Mouse (Mus musculus): Measurements from ENCODE around the gene Trim65.

Gene Trim65

GRCm38 (mm10) chr11:116130488-116131205 is at the start of gene Trim65:
Trim65 (minus strand) TSS chr11:116131128.
- in situ Hi-C loops (cut with MboI, MseI), result loop anchor here (5.0 kb wide), 1 partner anchor 38 kb away; no protein-coding TSS in a partner anchor

DNA sequence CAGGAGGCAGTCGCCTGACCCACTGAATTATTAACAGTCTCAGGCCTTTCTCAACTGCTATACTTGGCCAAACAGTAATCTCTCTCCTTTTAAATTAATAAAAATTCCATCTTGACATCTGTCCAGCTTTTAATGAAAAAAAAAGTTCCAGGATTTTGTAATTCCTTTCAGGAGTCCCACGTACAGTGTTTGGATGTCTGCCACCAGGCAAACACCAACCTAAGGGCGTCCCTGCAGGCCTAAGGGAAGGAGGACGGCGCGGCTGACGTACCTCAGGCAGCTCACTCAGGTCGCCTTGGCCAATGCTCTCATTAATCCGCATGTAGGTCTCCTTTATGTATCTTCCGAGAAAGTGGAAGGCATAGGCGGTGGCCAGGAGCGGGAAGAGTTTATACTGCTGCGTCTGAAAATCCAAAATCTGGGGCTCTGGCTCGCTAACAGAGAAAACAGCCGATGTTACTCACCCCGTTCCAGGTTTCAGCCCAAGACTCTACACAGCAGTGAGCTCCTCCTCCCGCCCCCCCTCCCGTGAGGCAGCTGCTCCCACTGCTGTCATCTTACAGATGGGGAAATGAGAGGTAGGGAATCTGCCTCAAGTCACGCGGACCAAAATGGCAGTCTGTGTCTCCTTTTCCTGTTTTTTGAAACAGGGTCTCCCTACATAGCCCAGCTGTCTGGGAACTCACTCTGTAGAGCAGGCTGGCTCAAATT is 47.6 kb upstream of the Trim65 start:
- in situ Hi-C loops (cut with MboI, MseI), result loop anchor here (5.0 kb wide), 1 partner anchor 956 kb away; no protein-coding TSS in a partner anchor

DNA sequence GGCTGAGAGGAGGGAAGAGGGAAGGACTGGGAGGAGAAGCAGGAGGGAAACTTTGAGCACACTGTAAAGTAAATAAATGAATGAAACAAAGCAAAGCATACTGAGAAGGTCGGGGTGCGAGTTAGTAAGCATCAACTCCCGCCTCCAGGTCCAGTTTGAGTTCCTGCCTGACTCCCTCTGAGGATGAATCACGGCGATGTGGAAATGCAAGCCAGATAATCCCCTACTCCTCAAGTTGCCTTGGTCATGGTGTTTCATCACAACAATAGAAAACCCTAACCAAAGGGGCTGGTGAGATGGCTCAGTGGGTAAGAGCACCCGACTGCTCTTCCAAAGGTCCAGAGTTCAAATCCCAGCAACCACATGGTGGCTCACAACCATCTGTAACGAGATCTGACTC is 45.1 kb upstream of the Trim65 start:
- in situ Hi-C loops (cut with MboI, MseI), result loop anchor here (5.0 kb wide), 1 partner anchor 954 kb away; no protein-coding TSS in a partner anchor

DNA sequence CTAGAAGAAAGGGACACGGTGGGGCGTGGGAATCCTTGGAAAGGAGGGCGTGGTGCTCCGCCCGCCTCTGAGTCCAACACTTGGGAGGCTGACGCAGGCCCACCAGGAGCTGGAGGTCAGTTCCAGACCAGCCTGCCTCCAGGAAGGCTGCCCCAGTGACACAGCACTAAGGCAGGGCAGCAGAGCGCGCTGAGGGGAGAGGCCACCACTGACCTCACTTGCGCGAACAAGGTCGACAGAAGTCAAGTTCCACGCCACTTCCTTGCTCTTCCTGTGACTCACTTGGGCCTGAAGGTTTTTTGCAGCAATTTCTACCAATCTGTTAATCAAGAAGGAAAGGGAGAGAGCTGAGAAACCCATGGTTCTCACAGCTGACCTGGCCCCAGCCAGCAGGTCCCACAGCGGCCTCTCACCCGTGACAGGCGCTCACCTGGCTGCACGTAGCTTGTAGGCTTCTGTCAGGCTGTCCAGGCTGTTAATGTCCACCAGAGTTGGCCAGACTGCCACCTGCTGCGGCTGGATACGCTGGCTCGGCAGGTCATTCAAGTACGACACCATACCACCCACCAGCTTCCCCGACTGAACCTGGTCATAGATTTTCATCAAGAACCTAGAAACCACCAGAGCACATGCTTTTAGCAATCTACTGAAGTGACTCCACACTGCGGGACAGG is 44.0 kb upstream of the Trim65 start:
- in situ Hi-C loops (cut with MboI, MseI), result loop anchor here (5.0 kb wide), 1 partner anchor 953 kb away; no protein-coding TSS in a partner anchor

DNA sequence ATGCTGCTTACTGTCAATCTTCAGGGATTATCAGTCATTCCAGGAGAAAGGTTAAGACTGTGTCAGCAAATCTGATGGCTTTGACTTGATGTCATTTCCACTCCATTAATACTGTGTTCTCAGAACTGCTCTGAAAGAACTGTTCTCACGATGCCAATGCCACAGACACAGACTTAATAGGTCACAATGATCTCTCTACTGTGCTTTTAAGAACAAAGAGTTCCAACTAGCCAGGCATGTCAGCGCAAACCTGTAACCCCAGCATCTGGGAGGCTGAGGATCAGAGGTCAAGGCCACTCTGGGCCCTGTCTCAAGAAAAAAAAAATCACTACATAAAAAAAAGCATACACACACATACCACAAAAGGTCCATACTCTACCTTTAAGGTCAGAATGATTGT is 41.0 kb upstream of the Trim65 start:
- in situ Hi-C loops (cut with MboI, MseI), result no loop called here

GRCm38 (mm10) chr11:116170003-116170800 is 39.3 kb upstream of the Trim65 start:
- in situ Hi-C loops (cut with MboI, MseI), result no loop called here

- in situ Hi-C loops (cut with MboI, MseI), result no loop called here
These were observed 38.3 kb upstream of the Trim65 start for GRCm38 (mm10) chr11:116169214-116169613.

- in situ Hi-C loops (cut with MboI, MseI), result no loop called here
These were observed 37.0 kb upstream of the Trim65 start, which contains the start of gene Fbf1 for GRCm38 (mm10) chr11:116167884-116168439. Fbf1 (minus strand) TSS chr11:116168166.

GRCm38 (mm10) chr11:116167232-116167631 is 36.3 kb upstream of the Trim65 start:
- in situ Hi-C loops (cut with MboI, MseI), result no loop called here

GRCm38 (mm10) chr11:116163002-116163401 is 32.1 kb upstream of the Trim65 start:
- in situ Hi-C loops (cut with MboI, MseI), result no loop called here

DNA sequence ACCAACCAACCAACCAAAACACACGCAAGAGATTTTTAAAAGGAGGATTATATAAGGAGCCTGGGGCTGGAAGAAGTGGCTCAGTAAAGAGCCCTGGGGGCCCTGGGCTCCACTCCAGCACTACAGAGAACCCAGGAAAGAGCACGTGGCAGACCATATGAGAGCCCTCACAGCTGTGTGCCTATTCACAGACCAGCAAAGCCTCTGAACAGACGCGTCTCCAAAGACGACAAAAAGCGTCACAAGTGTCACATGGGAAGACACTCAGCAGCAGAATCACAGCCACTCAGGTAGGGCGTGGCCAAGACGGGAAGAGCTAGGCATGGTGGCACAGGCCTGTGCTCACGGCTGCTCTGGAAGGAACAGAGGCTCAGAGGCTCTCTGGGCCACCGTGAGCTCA is 31.2 kb upstream of the Trim65 start:
- in situ Hi-C loops (cut with MboI, MseI), result no loop called here

GRCm38 (mm10) chr11:116161312-116161711 is 30.4 kb upstream of the Trim65 start:
- in situ Hi-C loops (cut with MboI, MseI), result no loop called here

DNA sequence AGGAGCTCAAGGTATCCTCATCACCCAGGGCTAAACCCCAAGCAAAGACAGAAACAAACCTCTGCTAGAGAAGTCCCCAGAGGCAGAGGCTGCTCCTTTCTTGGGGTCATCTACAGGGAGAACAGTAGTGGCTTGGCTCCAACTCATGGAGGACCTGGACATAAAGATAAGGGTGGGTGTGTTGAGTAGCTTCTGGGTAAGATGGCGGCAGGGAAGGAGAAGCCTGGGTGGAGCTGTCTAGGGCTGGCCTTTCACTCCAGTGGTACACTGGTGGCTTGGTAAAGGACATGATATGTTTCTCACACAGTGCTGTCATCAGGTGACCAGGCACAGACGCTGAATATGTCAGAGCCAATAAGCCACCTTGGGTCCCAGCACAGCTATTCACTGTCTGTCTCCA is 20.0 kb upstream of the Trim65 start:
- in situ Hi-C loops (cut with MboI, MseI), result loop anchor here (10.0 kb wide), 2 partner anchors 64 to 304 kb away; no protein-coding TSS in a partner anchor

DNA sequence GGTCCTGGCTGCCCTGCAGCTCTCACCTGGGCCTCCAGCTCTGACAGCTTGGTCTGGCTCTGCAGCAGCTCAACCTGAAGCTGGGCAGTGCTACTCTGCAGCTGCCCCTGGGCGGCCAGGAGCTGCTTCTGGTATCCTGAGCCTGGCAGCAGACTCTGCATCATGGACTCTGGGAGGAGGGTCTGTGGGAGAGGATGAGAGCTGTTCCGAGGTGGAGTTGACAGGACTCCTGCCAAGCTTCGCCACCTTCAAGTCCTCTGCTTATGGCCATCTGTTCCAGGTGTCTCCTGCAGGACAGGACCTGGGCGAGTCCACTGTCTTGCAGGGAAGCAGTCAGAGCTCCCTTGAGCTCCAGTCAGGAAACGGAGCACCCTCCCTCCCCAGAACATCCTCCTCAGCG is 18.4 kb upstream of the Trim65 start:
- in situ Hi-C loops (cut with MboI, MseI), result no loop called here

- in situ Hi-C loops (cut with MboI, MseI), result no loop called here
These were observed 17.9 kb upstream of the Trim65 start for GRCm38 (mm10) chr11:116148761-116149221.

GRCm38 (mm10) chr11:116146294-116146985 is 15.5 kb upstream of the Trim65 start:
- in situ Hi-C loops (cut with MboI, MseI), result no loop called here

- in situ Hi-C loops (cut with MboI, MseI), result no loop called here
These were observed 14.8 kb upstream of the Trim65 start for GRCm38 (mm10) chr11:116145481-116146293.

GRCm38 (mm10) chr11:116143468-116143867 is 12.5 kb upstream of the Trim65 start:
- in situ Hi-C loops (cut with MboI, MseI), result no loop called here

GRCm38 (mm10) chr11:116142211-116142991 is 11.5 kb upstream of the Trim65 start:
- in situ Hi-C loops (cut with MboI, MseI), result no loop called here

All from regulatory T cell (primary cell).